17 mouse cellular contexts compared by ENCODE assay signal in genomic region chr4:59668050-59668449, GRCm38 (mm10). TPM values are rescaled to one million over a fixed set of nuclear protein-coding genes. Genes with fewer than 3 reads are reported as not detected.
A peak's percentile ranks its signal among the peaks of the same experiment; 100 is the strongest.
DNase-seq lines count a peak whose midpoint lies in the region; ATAC-seq lines count a peak whose summit lies in the region.
"Had no signal": no experiment of that assay in that cellular context is flagged by ENCODE, and none has a peak within 500 bp of the region (broad histone marks: within the 10 kb centered on the region; RNA-seq: fewer than 3 reads in every experiment).

No protein-coding gene starts in this region.

- WGBS in kidney, embryonic 15.5 days, result 51% methylated on average over 3 of the region's 3 CpGs
- 31% methylated on average over 3 of the region's 3 CpGs for WGBS in limb, embryonic 13.5 days

- H3K9ac ChIP-seq in kidney, embryonic 15.5 days, result no peak overlapping the region
- no peak overlapping the region for H3K9ac ChIP-seq in limb, embryonic 13.5 days
- H3K9ac ChIP-seq: forebrain, postnatal 0 days; limb, embryonic 15.5 days had no signal

- H3K4me2 ChIP-seq in kidney, embryonic 15.5 days, result no peak overlapping the region
- H3K4me2 ChIP-seq in limb, embryonic 13.5 days (replicated peaks), result no peak overlapping the region
- H3K4me2 ChIP-seq: heart, embryonic 11.5 days; limb, embryonic 15.5 days had no signal

- no peaks in the 10 kb centered on the region for H3K9me3 ChIP-seq in kidney, embryonic 15.5 days (replicated peaks)
- H3K9me3 ChIP-seq in limb, embryonic 13.5 days, result 0 out of 2 replicates have a peak, but pooled peaks cover 3% of the 10 kb centered on the region
- H3K9me3 ChIP-seq: limb, embryonic 15.5 days had no signal

- ATAC-seq in kidney, embryonic 15.5 days (replicated peaks; ENCODE audit: low FRiP score), result peak; percentile 54; the same call in 1 of the 2 replicates
- peak; percentile 54; the same call in 1 of the 2 replicates for ATAC-seq in limb, embryonic 13.5 days (ENCODE audit: low FRiP score, low read depth)
- ATAC-seq: forebrain, postnatal 0 days had no signal

- H3K4me3 ChIP-seq in kidney, embryonic 15.5 days (replicated peaks), result no peak overlapping the region
- H3K4me3 ChIP-seq in limb, embryonic 13.5 days, result no peak overlapping the region
- H3K4me3 ChIP-seq: limb, embryonic 15.5 days had no signal

- DNase-seq in kidney, postnatal 36 days, result no peak
- peak; percentile 35 for DNase-seq in embryo, embryonic 10 days (ENCODE audit: low spot score)
- DNase-seq in embryo, embryonic 9.5 days (ENCODE audit: extremely low spot score), result peak; percentile 15
- DNase-seq in adipocyte (ENCODE audit: low spot score), result no peak
- no peak for DNase-seq in urinary bladder, postnatal 4 days (ENCODE audit: low spot score in 2 of 2)
- DNase-seq: cerebellum, adult 11 months; cerebellum, postnatal 25 days; forebrain, postnatal 0 days; gastrocnemius, postnatal 36 days; kidney, postnatal 14 days; lung, adult 18-20 months; right cerebral cortex, postnatal 25 days had no signal

- H3K36me3 ChIP-seq in kidney, embryonic 15.5 days, result no peaks in the 10 kb centered on the region
- H3K36me3 ChIP-seq in limb, embryonic 13.5 days, result 0 out of 2 replicates have a peak, but pooled peaks cover under 1% of the 10 kb centered on the region
- H3K36me3 ChIP-seq: limb, embryonic 15.5 days had no signal

- no peaks in the 10 kb centered on the region for H3K27me3 ChIP-seq in kidney, embryonic 15.5 days
- H3K27me3 ChIP-seq in limb, embryonic 13.5 days, result no peaks in the 10 kb centered on the region
- H3K27me3 ChIP-seq: limb, embryonic 15.5 days had no signal

- peaks cover 12% of the 10 kb centered on the region; the same call in 1 of the 2 replicates for H3K4me1 ChIP-seq in kidney, embryonic 15.5 days
- peaks cover 4% of the 10 kb centered on the region; the same call in 1 of the 2 replicates for H3K4me1 ChIP-seq in limb, embryonic 13.5 days
- H3K4me1 ChIP-seq: limb, embryonic 15.5 days had no signal

- no peak overlapping the region for H3K27ac ChIP-seq in kidney, embryonic 15.5 days
- no peak overlapping the region for H3K27ac ChIP-seq in limb, embryonic 13.5 days
- H3K27ac ChIP-seq: limb, embryonic 15.5 days; macrophage had no signal

RNA-seq across cellular contexts. Expression of gene E130308A19Rik, which starts 42.0 kb away (rescaled TPM):
- polyA plus RNA-seq in kidney, embryonic 15.5 days (2015; fragmentation: Nextera tagmentation; extraction: Ambion mirVana), result 34.9 and 35.6 TPM in 2 replicates
- 25.1 and 25.9 TPM in 2 replicates for polyA plus RNA-seq in limb, embryonic 13.5 days (2015; fragmentation: Nextera tagmentation; extraction: Ambion mirVana)

Comparison
In these comparisons a context has a peak if more than half of its experiments do, and no peak if none do; other contexts are left out.
1. DNase-seq: peak in embryo, embryonic 10 days (single experiment) and embryo, embryonic 9.5 days (single experiment); none in kidney, postnatal 36 days (0 of 2), adipocyte (single experiment) and urinary bladder, postnatal 4 days (0 of 2).